Mouse (Mus musculus): ENCODE data around the gene Gm21987.

The Gm21987 gene

DNA sequence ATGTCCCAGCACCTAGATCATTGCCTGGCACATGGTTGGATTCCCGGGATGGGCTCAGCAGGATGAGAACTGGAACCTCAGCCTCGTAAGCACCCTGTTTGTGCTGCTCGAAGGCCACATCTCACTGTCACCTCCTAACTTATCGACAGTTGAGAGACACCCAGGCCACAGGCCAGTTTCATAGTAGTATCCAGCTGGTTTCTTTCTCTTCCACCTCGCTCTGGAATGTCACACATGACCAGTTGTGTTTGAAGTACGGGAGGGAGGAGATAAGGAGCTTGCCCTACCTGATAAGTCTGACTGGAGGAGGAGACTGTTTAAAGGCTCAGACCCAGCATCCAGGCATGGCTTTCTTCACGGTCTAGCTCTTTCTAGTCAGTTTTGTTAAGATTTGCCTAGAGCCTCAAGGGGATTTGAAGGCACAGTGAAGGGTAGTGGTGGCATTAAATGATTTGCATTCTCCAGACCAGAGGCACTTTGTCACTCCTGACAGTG is 3.6 kb downstream of the Gm21987 start:
- DNase-seq, result no peak

DNA sequence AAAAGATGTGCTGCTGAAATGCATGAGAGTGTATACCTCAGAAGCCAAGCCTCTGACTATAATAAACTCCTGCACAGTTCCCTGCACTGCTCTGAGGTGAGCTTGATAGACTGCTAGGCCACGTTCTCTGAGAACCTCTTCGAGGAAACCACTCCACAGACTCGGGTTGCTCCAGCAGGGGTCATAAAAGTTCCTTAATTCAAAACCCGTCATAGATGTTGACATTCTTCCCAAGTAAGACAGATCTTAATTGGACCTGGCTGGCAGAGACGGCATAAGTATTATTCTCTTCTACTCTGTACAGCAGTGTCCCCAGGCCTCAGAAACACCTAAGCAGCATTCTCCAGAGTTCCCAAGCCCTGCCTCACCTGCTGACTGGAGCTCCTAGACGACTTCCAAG is 4.1 kb downstream of the Gm21987 start:
- no peak for DNase-seq

GRCm38 (mm10) chr16:38352031-38352430 is 5.2 kb downstream of the Gm21987 start:
- DNase-seq, result no peak

DNA sequence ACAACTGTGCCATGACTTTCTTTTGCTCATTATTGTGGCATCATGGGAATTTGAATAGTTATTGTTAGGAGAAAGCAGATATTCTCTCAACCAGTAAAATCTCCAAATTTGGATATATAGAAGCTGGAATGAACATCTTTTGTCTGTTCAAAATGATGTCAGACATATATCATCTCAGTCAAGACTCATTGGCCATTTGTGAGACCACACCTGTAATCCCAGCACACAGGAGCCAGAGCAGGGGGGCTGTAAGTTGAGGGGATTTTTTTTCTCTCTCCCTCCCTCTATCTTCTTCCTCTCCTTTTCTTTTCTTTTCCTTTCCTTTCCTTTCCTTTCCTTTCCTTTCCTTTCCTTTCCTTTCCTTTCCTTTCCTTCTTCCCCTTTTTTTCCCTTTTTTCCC is 6.0 kb downstream of the Gm21987 start:
- no peak for DNase-seq

DNA sequence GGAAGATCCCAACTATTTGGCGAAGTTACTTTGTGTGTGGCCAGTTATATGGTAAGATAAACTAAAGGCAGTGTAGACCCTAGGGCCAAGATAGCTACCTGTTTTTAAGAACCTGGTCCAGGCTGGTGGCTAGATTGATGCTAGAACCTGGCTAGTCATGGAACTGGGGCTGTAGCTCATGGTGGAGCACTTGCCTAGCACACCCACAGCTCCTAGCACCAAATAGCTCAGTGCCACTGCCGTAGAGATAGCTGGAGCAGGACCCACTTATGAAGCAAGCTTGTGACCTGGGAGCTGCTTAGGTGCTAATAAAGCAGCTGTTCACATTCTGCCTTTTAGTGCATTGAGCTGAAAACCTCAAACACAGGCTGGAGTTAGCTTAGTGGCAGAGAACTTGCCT is 6.8 kb downstream of the Gm21987 start:
- DNase-seq, result no peak

DNA sequence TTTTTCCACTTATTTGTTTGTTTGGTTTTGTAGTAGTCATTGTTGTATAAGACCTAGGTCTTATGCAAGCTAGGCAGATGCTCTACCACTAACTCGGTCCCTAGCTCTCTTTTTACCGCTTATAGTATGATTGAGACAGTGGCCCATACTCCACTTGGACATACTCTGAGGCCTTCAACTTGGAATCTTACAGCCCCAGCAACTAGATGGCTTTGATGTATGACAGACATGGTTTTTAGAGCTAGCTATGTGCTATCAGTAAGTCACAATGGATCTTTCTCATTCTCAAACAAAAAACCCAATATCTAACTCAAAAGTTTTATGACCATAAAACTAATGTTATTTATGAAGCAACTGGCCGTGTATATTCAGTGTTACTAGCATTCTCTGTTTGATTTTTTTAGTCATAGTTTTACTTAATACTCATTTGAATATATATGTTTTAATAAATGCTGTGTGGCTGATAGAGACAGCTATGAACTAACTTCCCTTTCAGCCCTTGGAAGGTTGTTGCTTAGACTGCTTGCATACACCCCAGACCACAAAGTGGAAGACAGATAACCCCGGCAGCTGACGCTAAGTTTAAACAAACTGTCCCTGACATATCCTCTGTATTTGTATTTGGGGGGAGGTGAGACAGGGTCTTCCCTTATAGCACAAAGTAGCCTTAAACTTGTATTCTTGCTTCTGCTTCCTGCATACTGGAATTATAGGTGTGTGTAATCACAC is 7.5 kb downstream of the Gm21987 start:
- no peak for DNase-seq

- DNase-seq, result no peak
Observed at GRCm38 (mm10) chr16:38358256-38358812, 11.5 kb downstream of the Gm21987 start.

DNA sequence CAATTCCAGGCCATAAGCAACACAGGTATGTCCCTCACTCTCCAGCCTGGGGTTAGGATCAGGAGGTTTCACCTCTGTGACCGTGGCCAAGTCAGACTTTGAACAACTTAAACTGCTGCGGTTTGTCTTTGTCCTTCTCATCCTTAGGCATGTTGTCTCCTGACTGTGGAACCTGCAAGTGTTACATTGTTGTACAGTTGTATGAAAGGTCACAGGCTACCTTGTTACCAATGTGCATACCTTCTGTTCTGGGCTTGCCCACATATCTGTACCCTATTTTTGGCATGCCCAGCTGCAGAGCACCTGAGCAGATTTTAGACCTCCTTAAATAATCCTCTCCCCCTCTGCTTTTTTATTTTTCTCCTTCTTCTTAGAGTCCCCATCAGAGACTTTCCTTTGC is 12.4 kb downstream of the Gm21987 start:
- no peak for DNase-seq

- DNase-seq, result no peak
Observed at GRCm38 (mm10) chr16:38359857-38360256, 13.0 kb downstream of the Gm21987 start.

- no peak for DNase-seq
Observed at GRCm38 (mm10) chr16:38360317-38360716, 13.5 kb downstream of the Gm21987 start.

GRCm38 (mm10) chr16:38361933-38362332 is 15.1 kb downstream of the Gm21987 start, which contains the start of gene Popdc2:
Gene Popdc2 (plus strand): TSS chr16:38362209.
- no peak for DNase-seq

DNA sequence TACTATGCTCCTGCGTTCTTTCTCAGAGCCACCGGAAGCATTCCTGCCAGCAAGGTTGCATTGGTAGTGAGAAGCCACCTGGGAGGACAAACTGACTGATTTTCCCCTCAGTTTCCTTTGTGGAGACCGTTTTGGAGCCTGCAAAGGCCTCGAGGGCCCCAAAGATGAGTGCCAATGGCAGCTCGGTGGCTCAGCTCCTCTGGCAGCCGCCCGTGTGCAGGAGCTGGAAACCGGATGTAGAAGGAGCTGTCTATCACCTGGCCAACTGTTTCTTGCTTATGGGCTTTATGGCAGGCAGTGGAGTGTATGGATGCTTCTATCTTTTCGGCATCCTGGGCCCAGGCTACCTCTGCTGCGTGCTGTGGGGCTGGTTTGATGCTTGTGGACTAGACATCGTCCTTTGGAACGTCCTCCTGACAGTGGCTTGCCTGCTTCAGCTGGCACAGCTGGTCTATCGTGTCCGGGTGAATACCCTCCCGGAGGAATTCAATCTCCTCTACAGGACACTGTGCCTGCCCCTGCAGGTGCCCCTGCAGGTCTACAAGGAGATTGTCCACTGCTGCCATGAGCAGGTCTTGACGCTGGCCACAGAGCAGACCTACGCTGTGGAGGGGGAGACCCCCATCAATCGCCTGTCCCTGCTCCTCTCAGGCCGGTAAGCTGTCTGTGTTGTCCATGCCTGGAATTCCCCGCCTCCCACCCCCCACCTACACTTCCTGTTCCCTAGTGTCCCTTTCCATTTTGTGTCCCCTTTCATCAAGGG is 15.8 kb downstream of the Gm21987 start:
- no peak for DNase-seq

GRCm38 (mm10) chr16:38363256-38363595 is 16.4 kb downstream of the Gm21987 start:
- no peak for DNase-seq

GRCm38 (mm10) chr16:38363657-38364056 is 16.8 kb downstream of the Gm21987 start:
- DNase-seq, result no peak

- peak; percentile 20 for DNase-seq
Observed at GRCm38 (mm10) chr16:38365390-38365789, 18.6 kb downstream of the Gm21987 start.

DNA sequence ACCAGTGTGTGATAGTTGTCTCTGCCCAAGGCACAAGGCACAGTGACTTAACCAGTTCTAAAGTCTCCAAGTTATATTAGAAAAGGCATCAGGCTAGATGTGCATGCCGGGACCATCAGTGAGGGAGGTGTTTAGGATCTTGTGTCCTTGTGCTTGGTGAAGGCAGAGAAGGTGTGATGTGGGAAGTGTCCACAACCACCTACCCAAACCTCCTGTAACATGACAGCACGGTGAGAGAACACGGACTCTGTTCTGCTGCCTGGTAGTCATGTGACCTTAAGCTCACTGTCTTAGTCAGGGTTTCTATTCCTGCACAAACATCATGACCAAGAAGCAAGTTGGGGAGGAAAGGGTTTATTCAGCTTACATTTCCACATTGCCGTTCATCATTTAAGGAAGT is 19.4 kb downstream of the Gm21987 start:
- no peak for DNase-seq

- peak; percentile 69 for DNase-seq
Observed at GRCm38 (mm10) chr16:38368336-38368735, 21.5 kb downstream of the Gm21987 start.

DNA sequence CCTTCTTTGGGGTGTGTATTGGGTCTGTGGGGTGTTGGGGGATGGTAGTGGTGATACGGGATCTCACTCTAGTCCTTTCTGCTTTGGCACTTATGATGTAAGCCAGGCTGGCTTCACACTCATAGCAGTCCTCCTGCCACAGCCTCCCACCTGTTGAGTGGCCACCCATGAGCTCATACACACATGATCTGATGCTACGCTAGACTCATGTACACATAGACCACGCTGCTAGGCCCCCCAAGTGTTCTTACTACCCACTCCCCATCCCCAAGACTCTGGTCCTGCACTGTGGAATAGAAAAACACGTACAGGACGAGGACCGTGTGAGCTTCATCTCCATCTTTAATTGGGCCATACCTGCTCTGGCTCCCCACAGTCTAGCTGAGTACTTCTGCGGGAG is 22.2 kb downstream of the Gm21987 start:
- DNase-seq, result no peak

- DNase-seq, result no peak
Observed at GRCm38 (mm10) chr16:38369431-38369830, 22.6 kb downstream of the Gm21987 start.

DNA sequence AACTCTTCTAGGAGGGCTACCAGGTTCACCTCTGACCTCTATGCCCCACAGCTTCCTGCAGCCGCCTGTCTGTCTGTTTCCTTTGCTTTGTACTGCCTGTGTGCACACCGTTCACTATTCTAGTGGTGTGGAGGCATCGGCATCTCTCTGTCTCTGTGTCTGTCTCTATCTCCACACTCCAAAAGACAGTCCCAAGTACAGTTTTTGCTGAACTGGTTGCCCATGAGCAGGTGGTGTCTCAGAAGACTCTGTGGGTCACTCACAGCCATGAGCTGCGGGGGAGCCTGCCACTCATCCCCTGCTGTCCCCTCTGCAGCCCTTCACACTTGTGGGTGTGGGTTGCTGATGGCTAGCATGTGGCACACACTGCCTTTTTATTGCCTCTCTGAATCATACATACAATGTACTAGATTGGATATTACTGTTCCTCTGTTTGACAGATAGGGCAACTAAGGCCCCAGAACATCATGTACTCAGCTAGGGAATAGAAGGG is 23.2 kb downstream of the Gm21987 start:
- DNase-seq, result no peak

DNA sequence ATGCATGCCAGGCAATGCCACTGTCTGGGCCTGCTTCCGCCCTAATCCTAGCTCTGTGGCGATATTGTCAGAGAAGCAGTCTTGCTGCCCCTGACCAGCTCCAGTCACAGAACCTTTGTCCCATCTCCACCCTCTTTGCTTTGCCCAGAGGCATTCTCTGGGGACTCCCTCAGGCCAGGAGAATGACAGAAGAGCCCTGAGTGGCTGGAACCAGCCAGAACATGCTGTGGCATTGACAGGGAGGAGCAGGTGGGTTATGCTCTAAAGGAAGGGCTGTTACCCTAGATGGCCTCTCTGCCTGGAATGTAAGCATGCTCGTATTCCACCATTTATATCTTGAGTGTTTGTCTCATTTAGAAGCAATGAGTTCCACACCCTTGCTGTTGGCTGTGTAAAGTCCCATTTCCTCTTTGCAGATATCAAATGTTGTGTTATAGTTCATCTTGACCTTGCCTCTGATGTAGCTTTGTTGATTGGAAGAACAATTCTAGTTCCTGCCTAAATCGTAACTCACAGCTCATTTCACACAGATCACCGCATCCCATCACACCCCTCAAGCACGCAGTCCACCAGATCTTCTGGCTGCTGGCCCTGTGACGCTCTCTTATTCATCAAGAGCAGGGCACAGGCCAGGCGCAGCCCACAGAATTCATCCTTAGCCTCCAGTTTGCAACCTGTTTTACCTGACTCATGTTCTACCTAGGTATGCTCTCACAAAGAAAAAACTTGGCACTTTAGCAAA is 24.0 kb downstream of the Gm21987 start:
- no peak for DNase-seq

DNA sequence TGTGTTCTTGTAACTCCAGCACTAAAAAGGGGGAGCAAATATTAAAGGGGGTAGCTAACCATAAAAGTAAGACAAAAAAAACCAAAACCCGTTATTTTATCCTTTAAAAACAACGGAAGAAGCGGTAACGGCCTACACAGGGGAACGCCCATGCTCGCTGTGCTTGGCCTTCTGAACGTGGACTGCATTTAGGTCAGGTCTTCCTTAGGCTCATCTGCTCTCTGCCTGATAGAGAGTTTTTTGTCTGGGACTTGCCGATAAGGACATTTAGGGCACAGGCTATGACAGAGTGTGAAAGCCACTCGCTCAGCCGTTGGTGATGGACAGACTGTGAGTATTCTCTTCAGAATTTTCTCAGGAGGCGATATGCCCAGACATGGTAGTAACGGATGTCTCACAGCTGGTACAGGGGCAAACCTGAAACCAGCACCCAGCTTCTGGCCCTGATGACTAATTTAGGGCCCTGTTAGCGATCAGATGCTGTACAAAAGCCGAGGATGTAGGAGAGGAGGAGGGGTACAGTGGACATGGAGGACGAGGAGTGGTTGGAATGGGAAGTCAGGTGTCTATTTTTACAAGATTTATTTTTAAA is 25.0 kb downstream of the Gm21987 start:
- no peak for DNase-seq

GRCm38 (mm10) chr16:38372876-38373275 is 26.0 kb downstream of the Gm21987 start:
- DNase-seq, result no peak
